Mouse (Mus musculus) limb, embryonic 12.5 days (tissue): ENCODE results near the gene Pla2g4b. TPM values are rescaled to one million over a fixed set of nuclear protein-coding genes. Genes with fewer than 3 reads are reported as not detected.
A peak's percentile ranks its signal among the peaks of the same experiment; 100 is the strongest.

Source experiments
- ATAC-seq: fragments of 200-750 bp; cut with Nextera tagmentation; 2 replicates; pipeline ENCODE4 v1.8.0; 2017; ENCODE audit warnings: low read depth, moderate TSS enrichment; ENCODE audit not compliant: insufficient number of reproducible peaks, insufficient read depth, low FRiP score, low TSS enrichment
- H3K27ac ChIP-seq: fragments of 300-500 bp; sonication (generic); 2 replicates; pipeline ENCODE4 v1.5.1; 2016; ENCODE audit warnings: mild to moderate bottlenecking, moderate library complexity
- H3K27me3 ChIP-seq: fragments of 300-500 bp; sonication (generic); 2 replicates; pipeline ENCODE4 v1.6.1; 2016; ENCODE audit warnings: mild to moderate bottlenecking, moderate library complexity
- H3K36me3 ChIP-seq: fragments of 300-500 bp; sonication (generic); 2 replicates; pipeline ENCODE4 v1.6.1; 2016; ENCODE audit warnings: mild to moderate bottlenecking, moderate library complexity
- H3K4me1 ChIP-seq: fragments of 300-500 bp; sonication (generic); replicated peaks from 2 replicates; pipeline ENCODE4 v1.6.1; 2016
- H3K4me2 ChIP-seq: fragments of 300-500 bp; sonication (generic); 2 replicates; pipeline ENCODE4 v1.6.1; 2016; ENCODE audit warnings: mild to moderate bottlenecking, moderate library complexity
- H3K4me3 ChIP-seq: fragments of 300-500 bp; sonication (generic); replicated peaks from 2 replicates; pipeline ENCODE4 v1.5.1; 2016; ENCODE audit warnings: mild to moderate bottlenecking
- H3K9ac ChIP-seq: fragments of 300-500 bp; sonication (generic); replicated peaks from 2 replicates; pipeline ENCODE4 v1.6.1; 2016; ENCODE audit warnings: mild to moderate bottlenecking, moderate library complexity
- H3K9me3 ChIP-seq: fragments of 300-500 bp; sonication (generic); 2 replicates; pipeline ENCODE4 v1.6.1; 2016; ENCODE audit warnings: mild to moderate bottlenecking, moderate library complexity
- WGBS: fragments of 180-500 bp; shearing (Covaris S2); methylation state at CpG from one replicate; pipeline ENCODE4 v1.1.7; 2016; 5-methylcytosine and 5-hydroxymethylcytosine counted together
- polyA plus RNA-seq: library from polyadenylated mRNA; unstranded; fragments of >200 nt; fragmentation: Nextera tagmentation; extraction: Ambion mirVana; gene quantifications from 2 replicates; pipeline ENCODE4 v1.2.1, GENCODE M21; 2016

The Pla2g4b gene
- polyA plus RNA-seq, 1 experiment from 2014 or later = 3.8 TPM

- H3K27me3 ChIP-seq = 0 out of 2 replicates have a peak, but pooled peaks cover 5% of the 10 kb centered on the region
- no peak overlapping the region for H3K4me2 ChIP-seq
- H3K36me3 ChIP-seq = no peaks in the 10 kb centered on the region
- peaks cover 20% of the 10 kb centered on the region; the same call in 1 of the 2 replicates for H3K4me1 ChIP-seq
- H3K27ac ChIP-seq = no peak overlapping the region
- WGBS = 88% methylated on average over 10 of the region's 10 CpGs
- H3K9me3 ChIP-seq = no peaks in the 10 kb centered on the region
- H3K4me3 ChIP-seq = no peak overlapping the region
- ATAC-seq = no peak
- no peak overlapping the region for H3K9ac ChIP-seq
Observed at GRCm38 (mm10) chr2:120065243-120065642, 32.0 kb downstream of the Pla2g4b start.

GRCm38 (mm10) chr2:120066224-120066623, 33.0 kb downstream of the Pla2g4b start:
- 84% methylated on average over 3 of the region's 3 CpGs for WGBS
- peaks cover 15% of the 10 kb centered on the region; the same call in 1 of the 2 replicates for H3K4me1 ChIP-seq
- H3K27me3 ChIP-seq = 0 out of 2 replicates have a peak, but pooled peaks cover 5% of the 10 kb centered on the region
- H3K9ac ChIP-seq = no peak overlapping the region
- H3K27ac ChIP-seq = no peak overlapping the region
- no peaks in the 10 kb centered on the region for H3K9me3 ChIP-seq
- H3K4me2 ChIP-seq = no peak overlapping the region
- no peak for ATAC-seq
- H3K36me3 ChIP-seq = no peaks in the 10 kb centered on the region
- no peak overlapping the region for H3K4me3 ChIP-seq

- peak; percentile 80 for ATAC-seq
- Histone ChIP-seq H3K27me3 (peaks cover 5% of the 10 kb centered on the region; the same call in 1 of the 2 replicates), H3K27ac (0 out of 2 replicates have a peak overlapping the region, but pooled peaks have one; percentile 12), H3K4me1 (peaks cover 12% of the 10 kb centered on the region; the same call in 1 of the 2 replicates), H3K9ac (0 out of 2 replicates have a peak overlapping the region, but pooled peaks have one; percentile 12), H3K9me3 (no peaks in the 10 kb centered on the region), H3K4me2 (no peak overlapping the region), H3K36me3 (no peaks in the 10 kb centered on the region), H3K4me3 (no peak overlapping the region)
- WGBS = 39% methylated on average over 16 of the region's 16 CpGs
Observed at GRCm38 (mm10) chr2:120068555-120069465, 35.6 kb downstream of the Pla2g4b start.

GRCm38 (mm10) chr2:120069466-120069990, 36.3 kb downstream of the Pla2g4b start:
- no peaks in the 10 kb centered on the region for H3K9me3 ChIP-seq
- peaks cover 12% of the 10 kb centered on the region; the same call in 1 of the 2 replicates for H3K4me1 ChIP-seq
- no peak overlapping the region for H3K4me3 ChIP-seq
- H3K27me3 ChIP-seq = peaks cover 11% of the 10 kb centered on the region
- no peak overlapping the region for H3K27ac ChIP-seq
- no peaks in the 10 kb centered on the region for H3K36me3 ChIP-seq
- 63% methylated on average over 8 of the region's 8 CpGs for WGBS
- no peak overlapping the region for H3K4me2 ChIP-seq
- ATAC-seq = peak; percentile 76
- no peak overlapping the region for H3K9ac ChIP-seq

GRCm38 (mm10) chr2:120074096-120074495, 40.9 kb downstream of the Pla2g4b start:
- Histone ChIP-seq H3K4me3 (no peak overlapping the region), H3K9me3 (no peaks in the 10 kb centered on the region), H3K4me1 (peaks cover 13% of the 10 kb centered on the region; the same call in 1 of the 2 replicates), H3K36me3 (no peaks in the 10 kb centered on the region), H3K27me3 (peaks cover 42% of the 10 kb centered on the region), H3K27ac (no peak overlapping the region), H3K9ac (no peak overlapping the region), H3K4me2 (no peak overlapping the region)
- 86% methylated on average over 4 of the region's 4 CpGs for WGBS
- no peak for ATAC-seq

- Histone ChIP-seq H3K4me2 (peak overlapping the region; percentile 69), H3K27ac (no peak overlapping the region), H3K27me3 (peaks cover 38% of the 10 kb centered on the region), H3K4me3 (peak overlapping the region; percentile 40), H3K36me3 (no peaks in the 10 kb centered on the region), H3K9ac (peak overlapping the region; percentile 47), H3K4me1 (peaks cover 10% of the 10 kb centered on the region; the same call in 1 of the 2 replicates), H3K9me3 (no peaks in the 10 kb centered on the region)
- peak; percentile 44; the same call in 1 of the 2 replicates for ATAC-seq
- 2% methylated on average over 36 of the region's 36 CpGs for WGBS
Observed at GRCm38 (mm10) chr2:120076076-120076705, 43.0 kb downstream of the Pla2g4b start.

GRCm38 (mm10) chr2:120082416-120082815, 49.2 kb downstream of the Pla2g4b start:
- Histone ChIP-seq H3K4me3 (no peak overlapping the region), H3K36me3 (no peaks in the 10 kb centered on the region), H3K4me1 (no peaks in the 10 kb centered on the region), H3K4me2 (no peak overlapping the region), H3K27me3 (peaks cover 2% of the 10 kb centered on the region), H3K9ac (no peak overlapping the region), H3K9me3 (no peaks in the 10 kb centered on the region), H3K27ac (no peak overlapping the region)
- ATAC-seq = no peak
- 74% methylated on average over 2 of the region's 2 CpGs for WGBS

- 76% methylated on average over 14 of the region's 14 CpGs for WGBS
- no peak overlapping the region for H3K4me3 ChIP-seq
- H3K27ac ChIP-seq = no peak overlapping the region
Observed at GRCm38 (mm10) chr2:120084593-120085361, 51.6 kb downstream of the Pla2g4b start.

GRCm38 (mm10) chr2:120086038-120086437, 52.8 kb downstream of the Pla2g4b start:
- H3K9ac ChIP-seq = no peak overlapping the region
- H3K4me2 ChIP-seq = no peak overlapping the region
- H3K27me3 ChIP-seq = no peaks in the 10 kb centered on the region; the same call in 1 of the 2 replicates
- H3K9me3 ChIP-seq = no peaks in the 10 kb centered on the region
- H3K4me1 ChIP-seq = no peaks in the 10 kb centered on the region
- no peaks in the 10 kb centered on the region for H3K36me3 ChIP-seq
- H3K4me3 ChIP-seq = no peak overlapping the region
- 89% methylated on average over 3 of the region's 3 CpGs for WGBS
- no peak overlapping the region for H3K27ac ChIP-seq
- no peak for ATAC-seq

More at GRCm38 (mm10) chr2:120084593-120085361, 51.6 kb downstream of the Pla2g4b start:
- H3K9me3 ChIP-seq = no peaks in the 10 kb centered on the region
- H3K36me3 ChIP-seq = no peaks in the 10 kb centered on the region
- no peaks in the 10 kb centered on the region; the same call in 1 of the 2 replicates for H3K27me3 ChIP-seq
- no peak overlapping the region for H3K9ac ChIP-seq
- no peaks in the 10 kb centered on the region for H3K4me1 ChIP-seq
- no peak overlapping the region for H3K4me2 ChIP-seq
- ATAC-seq = no peak

GRCm38 (mm10) chr2:120087391-120087790, 54.2 kb downstream of the Pla2g4b start:
- Histone ChIP-seq H3K4me3 (no peak overlapping the region), H3K9me3 (no peaks in the 10 kb centered on the region), H3K36me3 (no peaks in the 10 kb centered on the region), H3K27me3 (no peaks in the 10 kb centered on the region), H3K4me2 (no peak overlapping the region), H3K4me1 (no peaks in the 10 kb centered on the region), H3K9ac (no peak overlapping the region), H3K27ac (no peak overlapping the region)
- ATAC-seq = no peak
- WGBS = 91% methylated on average over 3 of the region's 3 CpGs
